Mouse (Mus musculus): ENCODE data around the gene Isl1. TPM values are rescaled to one million over a fixed set of nuclear protein-coding genes. Genes with fewer than 3 reads are reported as not detected.

The Isl1 gene
- polyA plus RNA-seq, 1 experiment from 2014 or later: 9.3 TPM

DNA sequence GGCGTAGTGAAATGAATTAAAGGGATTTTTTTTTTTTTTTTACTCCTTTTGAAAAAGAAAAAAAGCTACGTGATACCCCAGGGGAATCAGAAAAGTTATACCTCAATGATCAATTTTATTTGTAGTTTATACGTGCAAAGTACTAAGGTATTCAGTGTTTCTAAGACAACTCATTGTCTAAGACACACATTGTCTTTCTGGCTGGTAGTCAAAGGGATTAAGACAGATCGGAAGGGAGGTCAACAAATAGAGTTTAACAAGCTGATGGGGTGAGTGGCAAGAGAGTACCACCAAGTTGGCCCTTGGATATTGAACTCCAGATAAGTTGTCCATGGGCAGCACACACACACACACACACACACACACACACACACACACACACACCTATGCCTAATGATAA, 14.1 kb downstream of the Isl1 start:
- DNase-seq (ENCODE audit: low spot score): no peak

DNA sequence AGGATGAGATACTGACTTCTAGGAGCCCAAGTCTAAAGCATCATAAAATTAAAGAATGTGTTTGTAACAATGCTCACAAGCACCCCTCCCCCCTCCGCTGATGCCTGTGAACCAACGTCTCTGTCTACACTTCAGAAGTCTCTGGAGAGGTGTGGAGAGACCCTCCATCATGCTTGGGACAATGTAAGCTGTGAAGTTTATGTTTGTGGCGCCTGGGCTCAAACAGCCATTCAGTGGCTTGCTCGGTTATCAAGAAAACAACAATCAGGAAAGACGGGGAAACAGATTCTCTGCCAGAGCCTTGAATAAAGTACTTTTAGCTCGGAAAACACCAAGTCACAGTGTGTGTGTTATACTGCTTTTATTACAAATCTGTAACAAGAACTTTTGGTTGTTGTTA, 14.8 kb downstream of the Isl1 start:
- DNase-seq (ENCODE audit: low spot score): no peak

DNA sequence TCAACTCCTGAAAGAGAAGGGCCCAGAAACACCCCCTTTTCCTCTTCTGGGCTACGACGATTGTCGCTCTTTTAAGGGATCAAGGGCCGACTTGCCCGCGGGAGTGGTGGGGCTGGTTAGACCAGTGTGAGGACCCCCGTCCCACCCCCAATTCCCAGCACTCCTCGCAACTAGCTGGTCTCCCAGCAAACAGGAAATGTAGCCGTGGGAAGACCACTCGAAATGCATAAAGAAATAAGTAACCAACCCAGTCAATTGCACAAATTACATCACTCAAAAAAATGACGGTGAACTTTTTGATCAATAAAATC, 15.4 kb downstream of the Isl1 start:
- DNase-seq (ENCODE audit: low spot score): no peak

DNA sequence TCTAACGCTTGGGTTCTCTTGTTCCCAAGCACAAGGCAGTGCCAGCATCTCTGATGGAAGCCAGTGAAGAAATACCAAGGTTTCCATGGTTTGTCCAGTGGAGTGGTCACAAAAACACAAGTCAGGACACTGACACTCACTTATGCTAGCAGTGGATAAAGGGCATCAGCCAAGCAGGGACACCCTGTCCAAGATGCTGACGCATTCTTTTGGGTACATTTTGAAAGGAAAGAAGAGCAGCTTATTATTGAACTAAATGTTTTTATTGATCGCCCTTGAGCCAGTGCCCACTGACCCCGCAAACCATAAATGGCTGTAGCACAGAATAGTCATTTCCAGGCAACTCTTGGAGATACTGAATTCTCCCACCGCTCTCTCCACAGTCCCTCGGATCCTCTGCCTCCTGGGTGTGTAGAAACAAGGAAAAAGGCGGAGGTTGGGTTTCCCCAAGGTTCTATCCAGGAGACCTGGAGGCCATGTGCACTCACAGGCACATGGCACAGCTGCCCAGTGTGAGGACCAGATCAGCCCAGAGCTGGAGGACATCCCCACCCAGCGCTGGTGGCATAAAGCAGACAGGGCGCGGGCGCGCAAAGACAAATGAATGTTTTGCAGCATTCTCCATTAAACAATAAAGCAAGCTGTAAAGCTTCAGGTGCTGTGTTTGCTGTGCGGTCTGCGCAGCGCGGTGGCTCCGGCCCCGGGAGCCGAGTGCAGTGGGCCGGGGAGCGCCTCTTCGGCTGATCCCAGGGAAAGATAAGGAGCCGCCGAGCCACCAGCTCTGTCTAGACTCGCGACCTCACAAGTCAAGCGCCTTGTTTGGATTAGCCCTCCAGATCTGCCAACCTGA, 16.0 kb downstream of the Isl1 start:
- DNase-seq (ENCODE audit: low spot score): no peak

DNA sequence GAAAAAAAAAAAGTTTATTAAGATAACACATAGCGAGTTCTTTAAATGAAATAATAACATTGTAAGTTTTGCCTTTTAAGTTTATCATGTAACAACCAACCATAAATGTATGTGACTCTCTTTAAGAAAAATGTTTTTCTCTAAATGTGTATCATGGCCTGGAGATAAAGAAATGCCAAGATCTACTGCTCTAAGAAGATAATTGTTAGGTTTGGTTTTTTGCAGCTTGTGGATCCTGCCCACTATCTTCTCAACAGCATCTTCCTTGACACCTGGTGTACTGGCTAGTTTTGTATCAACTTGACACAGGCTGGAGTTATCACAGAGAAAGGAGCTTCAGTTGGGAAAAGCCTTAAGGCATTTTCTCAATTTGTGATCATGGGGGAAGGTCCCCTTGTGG, 19.8 kb downstream of the Isl1 start:
- DNase-seq (ENCODE audit: low spot score): no peak

DNA sequence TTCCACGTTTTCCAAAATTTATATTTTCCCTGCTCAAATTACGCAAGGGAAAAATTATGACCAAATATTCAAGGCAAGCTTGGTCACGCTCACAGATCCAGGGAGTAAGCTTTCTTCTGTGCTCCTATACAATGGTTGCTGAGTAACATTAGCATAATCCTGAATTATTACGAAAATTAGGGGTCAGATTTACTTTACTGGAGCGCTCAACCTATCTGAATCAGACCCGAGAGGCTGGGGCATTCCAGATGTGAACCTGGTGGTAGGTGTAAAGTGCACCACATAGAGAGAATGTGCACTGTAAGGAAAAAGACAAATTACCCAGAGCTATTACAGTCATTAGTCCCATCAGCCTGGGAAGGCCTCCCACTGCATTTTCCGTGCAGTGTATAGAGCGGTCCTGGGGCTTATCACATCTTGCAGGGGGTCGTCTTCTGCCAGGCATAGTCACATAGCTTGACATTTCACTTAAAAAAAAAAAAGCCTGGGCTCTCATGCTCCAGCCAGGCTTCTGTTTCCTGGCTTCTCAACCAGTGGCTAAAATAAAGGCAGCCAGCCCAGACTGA, 30.2 kb downstream of the Isl1 start:
- DNase-seq (ENCODE audit: low spot score): no peak

Data from thymus, postnatal 0 days (tissue).